ENCODE assay signal across 18 mouse cellular contexts in the genomic region with DNA sequence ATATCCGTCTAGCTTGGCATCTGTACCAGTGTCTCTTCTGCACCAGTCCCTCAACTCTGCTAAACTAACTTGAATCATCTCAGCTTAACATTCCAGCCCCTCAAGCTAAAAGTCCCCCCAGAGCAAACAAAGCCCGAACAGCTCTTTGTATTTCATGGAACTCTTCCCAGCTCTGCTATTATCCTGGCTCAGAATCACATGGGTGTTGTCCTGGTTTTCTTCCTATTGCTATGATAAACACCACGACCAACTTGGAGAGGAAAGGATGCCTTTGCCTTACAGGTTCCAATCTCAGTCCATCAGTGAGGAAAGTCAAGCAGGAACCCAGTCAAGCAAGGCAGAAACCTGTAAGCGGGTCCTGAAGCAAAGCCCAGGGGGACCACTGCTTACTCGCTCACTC. TPM values are rescaled to one million over a fixed set of nuclear protein-coding genes. Genes with fewer than 3 reads are reported as not detected.
A peak's percentile ranks its signal among the peaks of the same experiment; 100 is the strongest.
DNase-seq lines count a peak whose midpoint lies in the region; ATAC-seq and TF ChIP-seq lines count a peak whose summit lies in the region.
"Had no signal": no experiment of that assay in that cellular context is flagged by ENCODE, and none has a peak within 500 bp of the region (broad histone marks: within the 10 kb centered on the region; RNA-seq: fewer than 3 reads in every experiment).

No protein-coding gene starts in this region.

- no peaks in the 10 kb centered on the region for H3K36me3 ChIP-seq in forebrain, postnatal 0 days (ENCODE audit: insufficient read depth)
- H3K36me3 ChIP-seq in forebrain, embryonic 10.5 days (replicated peaks): no peaks in the 10 kb centered on the region
- no peaks in the 10 kb centered on the region for H3K36me3 ChIP-seq in hindbrain, embryonic 11.5 days (ENCODE audit: control insufficient read depth, insufficient read depth, low read length)
- H3K36me3 ChIP-seq in midbrain, embryonic 13.5 days: no peaks in the 10 kb centered on the region

- ATAC-seq in forebrain, postnatal 0 days: 0 out of 2 replicates have a peak, but pooled peaks have one; percentile 16
- peak; percentile 45; the same call in 1 of the 2 replicates for ATAC-seq in hindbrain, embryonic 11.5 days (ENCODE audit: low FRiP score)
- ATAC-seq in midbrain, embryonic 13.5 days: no peak
- ATAC-seq: forebrain, embryonic 13.5 days had no signal

- H3K9ac ChIP-seq in forebrain, postnatal 0 days: no peak overlapping the region
- H3K9ac ChIP-seq in hindbrain, embryonic 11.5 days (ENCODE audit: low read depth, low read length): no peak overlapping the region
- no peak overlapping the region for H3K9ac ChIP-seq in midbrain, embryonic 13.5 days (replicated peaks)
- H3K9ac ChIP-seq: forebrain, embryonic 13.5 days had no signal

- no peaks in the 10 kb centered on the region for H3K27me3 ChIP-seq in forebrain, postnatal 0 days (ENCODE audit: insufficient read depth, low read length)
- H3K27me3 ChIP-seq in forebrain, embryonic 10.5 days (ENCODE audit: poor library complexity, severe bottlenecking): no peaks in the 10 kb centered on the region; the same call in 1 of the 2 replicates
- H3K27me3 ChIP-seq in hindbrain, embryonic 11.5 days (ENCODE audit: control insufficient read depth, insufficient read depth, low read length): no peaks in the 10 kb centered on the region
- no peaks in the 10 kb centered on the region for H3K27me3 ChIP-seq in midbrain, embryonic 13.5 days
- H3K27me3 ChIP-seq: forebrain, embryonic 13.5 days had no signal

- no peak overlapping the region for H3K27ac ChIP-seq in forebrain, postnatal 0 days (ENCODE audit: low read depth, low read length)
- H3K27ac ChIP-seq in forebrain, embryonic 10.5 days: no peak overlapping the region
- peak overlapping the region; percentile 19; the same call in 1 of the 2 replicates for H3K27ac ChIP-seq in hindbrain, embryonic 11.5 days (ENCODE audit: low read depth, low read length)
- H3K27ac ChIP-seq in midbrain, embryonic 13.5 days: peak overlapping the region; percentile 61; the same call in 1 of the 2 replicates
- H3K27ac ChIP-seq: forebrain, embryonic 13.5 days had no signal

- no peaks in the 10 kb centered on the region for H3K9me3 ChIP-seq in forebrain, postnatal 0 days (ENCODE audit: low read length)
- no peaks in the 10 kb centered on the region for H3K9me3 ChIP-seq in forebrain, embryonic 10.5 days
- no peaks in the 10 kb centered on the region for H3K9me3 ChIP-seq in hindbrain, embryonic 11.5 days (ENCODE audit: control insufficient read depth, low read length)
- H3K9me3 ChIP-seq in midbrain, embryonic 13.5 days: no peaks in the 10 kb centered on the region
- H3K9me3 ChIP-seq: forebrain, embryonic 13.5 days had no signal

- TF ChIP-seq CTCF in forebrain, postnatal 0 days (IDR thresholded peaks at IDR 0.05; ENCODE audit: low read depth): no peak
- TF ChIP-seq CTCF in lung, adult 2 months (IDR thresholded peaks at IDR 0.05; ENCODE audit: insufficient read depth, low read length): no peak

- 0 out of 2 replicates have a peak, but pooled peaks cover 10% of the 10 kb centered on the region for H3K4me1 ChIP-seq in forebrain, postnatal 0 days (ENCODE audit: insufficient read depth)
- H3K4me1 ChIP-seq in forebrain, embryonic 10.5 days: peaks cover 21% of the 10 kb centered on the region
- peaks cover 11% of the 10 kb centered on the region for H3K4me1 ChIP-seq in lung, adult 2 months (ENCODE audit: control insufficient read depth, insufficient read depth, low read length)
- H3K4me1 ChIP-seq in hindbrain, embryonic 11.5 days (replicated peaks; ENCODE audit: control insufficient read depth, insufficient read depth, low read length): no peaks in the 10 kb centered on the region; the same call in 1 of the 2 replicates
- peaks cover 26% of the 10 kb centered on the region for H3K4me1 ChIP-seq in midbrain, embryonic 13.5 days (replicated peaks)

- H3K4me2 ChIP-seq in forebrain, postnatal 0 days (ENCODE audit: low read depth): no peak overlapping the region
- no peak overlapping the region for H3K4me2 ChIP-seq in hindbrain, embryonic 11.5 days (replicated peaks; ENCODE audit: low read depth, low read length)
- no peak overlapping the region for H3K4me2 ChIP-seq in midbrain, embryonic 13.5 days (replicated peaks)
- H3K4me2 ChIP-seq: forebrain, embryonic 13.5 days had no signal

- TF ChIP-seq POLR2A in lung, adult 2 months (IDR thresholded peaks at IDR 0.05; ENCODE audit: borderline replicate concordance, extremely low read depth, low read depth, low read length): no peak

- WGBS in forebrain, postnatal 0 days: 30% methylated on average over 5 of the region's 5 CpGs
- WGBS in forebrain, embryonic 10.5 days: 57% methylated on average over 5 of the region's 5 CpGs
- WGBS in lung, adult 2 months: 39% methylated on average over 5 of the region's 5 CpGs
- WGBS in hindbrain, embryonic 11.5 days: 41% methylated on average over 5 of the region's 5 CpGs
- WGBS in midbrain, embryonic 13.5 days: 20% methylated on average over 5 of the region's 5 CpGs

- DNase-seq in forebrain, postnatal 0 days: peak; percentile 33
- no peak for DNase-seq in forebrain, embryonic 10.5 days (ENCODE audit: extremely low spot score, low spot score)
- peak; percentile 51 for DNase-seq in lung, postnatal 10 days
- DNase-seq in lung, adult 2 months: no peak
- no peak for DNase-seq in hindbrain, embryonic 11.5 days (ENCODE audit: low spot score)
- no peak for DNase-seq in cerebellum, postnatal 4 days (ENCODE audit: low spot score in 2 of 2)
- DNase-seq in layer of hippocampus, adult 9-11 months: no peak
- DNase-seq: cerebellum, adult 8-10 months; gastrocnemius, postnatal 36 days; kidney, postnatal 10 days; left cerebral cortex, postnatal 4 days had no signal

- H3K4me3 ChIP-seq in forebrain, postnatal 0 days (ENCODE audit: low read depth, low read length): no peak overlapping the region
- H3K4me3 ChIP-seq in forebrain, embryonic 10.5 days: no peak overlapping the region
- no peak overlapping the region for H3K4me3 ChIP-seq in lung, adult 2 months (replicated peaks; ENCODE audit: extremely low read depth, low read depth, low read length)
- H3K4me3 ChIP-seq in hindbrain, embryonic 11.5 days (ENCODE audit: low read depth, low read length): no peak overlapping the region
- no peak overlapping the region for H3K4me3 ChIP-seq in midbrain, embryonic 13.5 days (replicated peaks)
- H3K4me3 ChIP-seq: forebrain, embryonic 13.5 days had no signal

RNA-seq across cellular contexts. Expression of gene Lrrc36, which starts 20.1 kb away (rescaled TPM):
- total RNA-seq in forebrain, postnatal 0 days (2014; rRNA removed): 1.7 and 1.8 TPM in 2 replicates
- polyA plus RNA-seq in forebrain, postnatal 0 days (2015; fragmentation: Nextera tagmentation; extraction: Ambion mirVana): 0.40 and 1.1 TPM in 2 replicates
- polyA plus RNA-seq in forebrain, embryonic 10.5 days (2016; fragmentation: Nextera tagmentation; extraction: Ambion mirVana): 0.36 and 0.93 TPM in 2 replicates
- 5.5 and 7.5 TPM in 2 replicates for polyA plus RNA-seq in lung, adult 2 months (2012; rRNA removed)
- 2.8 and 3.0 TPM in 2 replicates for polyA plus RNA-seq in hindbrain, embryonic 11.5 days (2014; fragmentation: Nextera tagmentation; extraction: Ambion mirVana)
- 1.5 and 2.4 TPM in 2 replicates for polyA plus RNA-seq in midbrain, embryonic 13.5 days (2015; fragmentation: Nextera tagmentation; extraction: Ambion mirVana)
- polyA plus RNA-seq: stomach, embryonic 14.5 days had no signal

RNA-seq across cellular contexts. Expression of gene Kctd19, which starts 20.2 kb away (rescaled TPM):
- 0.10 and 0.15 TPM in 2 replicates for total RNA-seq in forebrain, postnatal 0 days (2014; rRNA removed)
- 0.16 and 0.19 TPM in 2 replicates for polyA plus RNA-seq in forebrain, postnatal 0 days (2015; fragmentation: Nextera tagmentation; extraction: Ambion mirVana)
- polyA plus RNA-seq in forebrain, embryonic 10.5 days (2016; fragmentation: Nextera tagmentation; extraction: Ambion mirVana): not detected in 2 replicates
- polyA plus RNA-seq in lung, adult 2 months (2012; rRNA removed): 0.27 and 0.32 TPM in 2 replicates
- 0.14 TPM in 1 of 2 replicates, not detected in the other for polyA plus RNA-seq in hindbrain, embryonic 11.5 days (2014; fragmentation: Nextera tagmentation; extraction: Ambion mirVana)
- not detected in 2 replicates for polyA plus RNA-seq in midbrain, embryonic 13.5 days (2015; fragmentation: Nextera tagmentation; extraction: Ambion mirVana)
- total RNA-seq: adrenal gland, postnatal 4 days; gastrocnemius, postnatal 36 days; layer of hippocampus, postnatal 14 days; left cerebral cortex, postnatal 4 days had no signal
- polyA plus RNA-seq: embryonic facial prominence, embryonic 11.5 days; forebrain, embryonic 13.5 days; liver, embryonic 16.5 days; stomach, embryonic 14.5 days had no signal

RNA-seq across cellular contexts. Expression of gene Tppp3, which starts 37.8 kb away (rescaled TPM):
- total RNA-seq in forebrain, postnatal 0 days (2014; rRNA removed): 66.6 and 80.6 TPM in 2 replicates
- 74.6 and 106 TPM in 2 replicates for polyA plus RNA-seq in forebrain, postnatal 0 days (2015; fragmentation: Nextera tagmentation; extraction: Ambion mirVana)
- 23.3 and 23.9 TPM in 2 replicates for polyA plus RNA-seq in forebrain, embryonic 10.5 days (2016; fragmentation: Nextera tagmentation; extraction: Ambion mirVana)
- polyA plus RNA-seq in lung, adult 2 months (2012; rRNA removed): 785 and 816 TPM in 2 replicates
- polyA plus RNA-seq in hindbrain, embryonic 11.5 days (2014; fragmentation: Nextera tagmentation; extraction: Ambion mirVana): 206 and 218 TPM in 2 replicates
- polyA plus RNA-seq in midbrain, embryonic 13.5 days (2015; fragmentation: Nextera tagmentation; extraction: Ambion mirVana): 93.1 and 111 TPM in 2 replicates

Comparison
In these comparisons a context has a peak if more than half of its experiments do, and no peak if none do; other contexts are left out.
1. DNase-seq: peak in forebrain, postnatal 0 days (single experiment) and lung, postnatal 10 days (single experiment); none in forebrain, embryonic 10.5 days (single experiment), lung, adult 2 months (single experiment), hindbrain, embryonic 11.5 days (single experiment), cerebellum, postnatal 4 days (0 of 2) and layer of hippocampus, adult 9-11 months (single experiment).
2. H3K27ac ChIP-seq: peak in hindbrain, embryonic 11.5 days (single experiment) and midbrain, embryonic 13.5 days (single experiment); none in forebrain, postnatal 0 days (single experiment) and forebrain, embryonic 10.5 days (single experiment).